8 mouse cellular contexts compared by ENCODE assay signal in the genomic region with DNA sequence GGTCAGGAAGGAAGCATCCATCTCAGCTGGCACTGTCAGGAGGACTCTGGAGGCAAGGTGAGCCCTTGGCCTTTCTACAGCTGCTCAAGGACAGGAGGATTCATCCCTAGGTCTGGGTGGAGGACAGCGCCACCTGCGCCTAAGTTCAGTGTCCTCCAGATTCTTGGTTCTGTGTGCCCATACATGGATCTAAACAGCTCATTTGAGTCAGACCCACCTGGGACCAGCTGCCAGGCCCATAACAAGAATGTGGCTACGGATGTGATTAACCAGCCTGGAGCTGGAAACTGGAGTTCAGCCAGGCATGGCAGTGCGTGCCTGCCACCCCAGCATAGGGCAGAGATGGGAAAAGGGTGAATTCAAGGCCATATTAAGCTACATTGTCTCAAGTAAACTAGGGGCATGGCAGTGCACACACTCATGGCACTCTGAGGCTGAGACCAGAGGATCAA. TPM values are rescaled to one million over a fixed set of nuclear protein-coding genes. Genes with fewer than 3 reads are reported as not detected.
DNase-seq lines count a peak whose midpoint lies in the region; ATAC-seq and TF ChIP-seq lines count a peak whose summit lies in the region.

No protein-coding gene starts in this region.

- TF ChIP-seq POLR2A in thymus, adult 2 months (IDR thresholded peaks at IDR 0.05; ENCODE audit: control insufficient read depth, extremely low read depth, insufficient read depth, low read length, poor library complexity) = no peak

- H3K27ac ChIP-seq in hindbrain, embryonic 15.5 days (replicated peaks) = peak overlapping the region; percentile 59
- H3K27ac ChIP-seq in limb, embryonic 13.5 days = peak overlapping the region; percentile 65
- H3K27ac ChIP-seq in thymus, adult 2 months (ENCODE audit: control insufficient read depth, insufficient read depth, low read length) = no peak overlapping the region

- H3K4me3 ChIP-seq in megakaryocyte, embryonic 14.5 days (replicated peaks) = peak overlapping the region; percentile 47
- H3K4me3 ChIP-seq in hindbrain, embryonic 15.5 days = 0 out of 2 replicates have a peak overlapping the region, but pooled peaks have one; percentile 8
- no peak overlapping the region for H3K4me3 ChIP-seq in limb, embryonic 13.5 days
- no peak overlapping the region for H3K4me3 ChIP-seq in thymus, adult 2 months (ENCODE audit: control insufficient read depth, insufficient read depth, low read length)

- 38% methylated on average over 4 of the region's 4 CpGs for WGBS in hindbrain, embryonic 15.5 days
- WGBS in limb, embryonic 13.5 days = 52% methylated on average over 4 of the region's 4 CpGs
- 94% methylated on average over 4 of the region's 4 CpGs for WGBS in thymus, adult 2 months

- peaks cover 91% of the 10 kb centered on the region for H3K4me1 ChIP-seq in megakaryocyte, embryonic 14.5 days
- H3K4me1 ChIP-seq in hindbrain, embryonic 15.5 days (replicated peaks) = peaks cover 28% of the 10 kb centered on the region
- H3K4me1 ChIP-seq in limb, embryonic 13.5 days = peaks cover 32% of the 10 kb centered on the region
- H3K4me1 ChIP-seq in thymus, adult 2 months (replicated peaks; ENCODE audit: control insufficient read depth, insufficient read depth, low read length) = no peaks in the 10 kb centered on the region

- no peak for ATAC-seq in megakaryocyte, adult 5-6 weeks (ENCODE audit: poor library complexity, severe bottlenecking)
- ATAC-seq in hindbrain, embryonic 15.5 days (ENCODE audit: low FRiP score, low read depth) = peak; percentile 16; the same call in 1 of the 2 replicates
- no peak for ATAC-seq in limb, embryonic 13.5 days (ENCODE audit: low FRiP score, low read depth)

- peak overlapping the region; percentile 41 for H3K4me2 ChIP-seq in hindbrain, embryonic 15.5 days
- peak overlapping the region; percentile 46 for H3K4me2 ChIP-seq in limb, embryonic 13.5 days (replicated peaks)

- peaks cover 87% of the 10 kb centered on the region for H3K36me3 ChIP-seq in megakaryocyte, embryonic 14.5 days (replicated peaks; ENCODE audit: low read length)
- no peaks in the 10 kb centered on the region for H3K36me3 ChIP-seq in hindbrain, embryonic 15.5 days
- no peaks in the 10 kb centered on the region for H3K36me3 ChIP-seq in limb, embryonic 13.5 days
- no peaks in the 10 kb centered on the region for H3K36me3 ChIP-seq in thymus, adult 2 months (ENCODE audit: control insufficient read depth, insufficient read depth, low read length)

- no peak overlapping the region; the same call in 1 of the 2 replicates for H3K9ac ChIP-seq in hindbrain, embryonic 15.5 days
- H3K9ac ChIP-seq in limb, embryonic 13.5 days = 0 out of 2 replicates have a peak overlapping the region, but pooled peaks have one; percentile 39

- no peaks in the 10 kb centered on the region for H3K27me3 ChIP-seq in megakaryocyte, embryonic 14.5 days (replicated peaks)
- 0 out of 2 replicates have a peak, but pooled peaks cover 2% of the 10 kb centered on the region for H3K27me3 ChIP-seq in hindbrain, embryonic 15.5 days
- no peaks in the 10 kb centered on the region for H3K27me3 ChIP-seq in limb, embryonic 13.5 days
- no peaks in the 10 kb centered on the region for H3K27me3 ChIP-seq in thymus, adult 2 months (ENCODE audit: control insufficient read depth, insufficient read depth, low read length)

- H3K9me3 ChIP-seq in megakaryocyte, embryonic 14.5 days = no peaks in the 10 kb centered on the region
- no peaks in the 10 kb centered on the region for H3K9me3 ChIP-seq in hindbrain, embryonic 15.5 days
- no peaks in the 10 kb centered on the region for H3K9me3 ChIP-seq in limb, embryonic 13.5 days

- DNase-seq in gastrocnemius, postnatal 36 days = no peak
- no peak for DNase-seq in urinary bladder, postnatal 10 days (ENCODE audit: low spot score)
- DNase-seq in thymus, adult 2 months = no peak
- DNase-seq in lung, postnatal 14 days = no peak

- intact Hi-C loops in gastrocnemius, postnatal 36 days (cut with DNase I) = no loop called here

- TF ChIP-seq CTCF in thymus, adult 2 months (IDR thresholded peaks at IDR 0.05; ENCODE audit: borderline replicate concordance, control insufficient read depth, extremely low read depth, insufficient read depth, low read length, poor library complexity) = no peak

RNA-seq across cellular contexts. Expression of a gene that starts 14.8 kb away (rescaled TPM):
- 946 and 2,951 TPM in 2 replicates for polyA plus RNA-seq in megakaryocyte, embryonic 14.5 days (2012; ENCODE audit: insufficient read depth, low replicate concordance)
- 0.09 TPM in 1 of 2 replicates, not detected in the other for total RNA-seq in megakaryocyte, adult 5-6 weeks (2015)
- total RNA-seq in megakaryocyte, adult 5-6 weeks (2017) = not detected in 2 replicates
- polyA plus RNA-seq in hindbrain, embryonic 15.5 days (2015; fragmentation: Nextera tagmentation; extraction: Ambion mirVana) = 39.2 and 40.0 TPM in 2 replicates
- polyA plus RNA-seq in limb, embryonic 13.5 days (2015; fragmentation: Nextera tagmentation; extraction: Ambion mirVana) = 79.0 and 87.8 TPM in 2 replicates
- total RNA-seq in gastrocnemius, postnatal 36 days (2021) = 10 to 100 TPM in 1 of 2 experiments, 1 to 10 TPM in 1; 6.4 to 10.3 TPM
- polyA plus RNA-seq in thymus, adult 2 months (2012; rRNA removed) = 19.8 and 20.7 TPM in 2 replicates

Comparison
In these comparisons a context has a peak if more than half of its experiments do, and no peak if none do; other contexts are left out.
1. H3K4me3 ChIP-seq: peak in megakaryocyte, embryonic 14.5 days (single experiment) and hindbrain, embryonic 15.5 days (single experiment); none in limb, embryonic 13.5 days (single experiment) and thymus, adult 2 months (single experiment).
2. RNA of a gene that starts 14.8 kb away (polyA plus RNA-seq): 946 to 2,951 TPM in megakaryocyte, embryonic 14.5 days; 79.0 to 87.8 TPM in limb, embryonic 13.5 days, 39.2 to 40.0 TPM in hindbrain, embryonic 15.5 days and 19.8 to 20.7 TPM in thymus, adult 2 months; every median in the first group is over 10 times any median in the second.